Mouse (Mus musculus) fibroblast of lung, adult 2 months (primary cell): Measurements from ENCODE around the gene Cxcl12.

Experiments
- DNase-seq: peaks from one replicate; pipeline ENCODE4 v3.0.0-alpha.2; 2011; ENCODE audit warnings: low read depth

The Cxcl12 gene

GRCm38 (mm10) chr6:117168321-117169011 is at the start of gene Cxcl12:
Gene Cxcl12, plus strand, starts transcription at chr6:117168535.
- DNase-seq, result no peak

- DNase-seq, result no peak
Measured at GRCm38 (mm10) chr6:117122074-117122473, 46.3 kb upstream of the Cxcl12 start.

- no peak for DNase-seq
Measured at GRCm38 (mm10) chr6:117126356-117126755, 42.0 kb upstream of the Cxcl12 start.

GRCm38 (mm10) chr6:117129443-117129842 is 38.9 kb upstream of the Cxcl12 start:
- DNase-seq, result no peak

GRCm38 (mm10) chr6:117130680-117131111 is 37.6 kb upstream of the Cxcl12 start:
- no peak for DNase-seq

- DNase-seq, result no peak
Measured at GRCm38 (mm10) chr6:117134526-117134925, 33.8 kb upstream of the Cxcl12 start.

GRCm38 (mm10) chr6:117137735-117138134 is 30.6 kb upstream of the Cxcl12 start:
- DNase-seq, result peak; percentile 39

- DNase-seq, result no peak
Measured at GRCm38 (mm10) chr6:117140907-117141306, 27.4 kb upstream of the Cxcl12 start.

- DNase-seq, result no peak
Measured at GRCm38 (mm10) chr6:117146951-117147350, 21.4 kb upstream of the Cxcl12 start.

GRCm38 (mm10) chr6:117151484-117152149 is 16.7 kb upstream of the Cxcl12 start:
- DNase-seq, result no peak

- no peak for DNase-seq
Measured at GRCm38 (mm10) chr6:117153046-117153445, 15.3 kb upstream of the Cxcl12 start.

- DNase-seq, result no peak
Measured at GRCm38 (mm10) chr6:117156846-117157245, 11.5 kb upstream of the Cxcl12 start.

GRCm38 (mm10) chr6:117159710-117160690 is 8.3 kb upstream of the Cxcl12 start:
- no peak for DNase-seq

GRCm38 (mm10) chr6:117163486-117163885 is 4.8 kb upstream of the Cxcl12 start:
- DNase-seq, result no peak

- peak; percentile 87 for DNase-seq
Measured at GRCm38 (mm10) chr6:117166581-117167425, 1.5 kb upstream of the Cxcl12 start.

GRCm38 (mm10) chr6:117167426-117167730 is 957 bp upstream of the Cxcl12 start:
- no peak for DNase-seq

GRCm38 (mm10) chr6:117169051-117169909 is 945 bp downstream of the Cxcl12 start:
- no peak for DNase-seq

GRCm38 (mm10) chr6:117169910-117170747 is 1.8 kb downstream of the Cxcl12 start:
- DNase-seq, result no peak

GRCm38 (mm10) chr6:117172358-117172757 is 4.0 kb downstream of the Cxcl12 start:
- DNase-seq, result no peak

- DNase-seq, result peak; percentile 57
Measured at GRCm38 (mm10) chr6:117173876-117174275, 5.5 kb downstream of the Cxcl12 start.
